Mouse (Mus musculus): ENCODE data around the gene L1td1. TPM values are rescaled to one million over a fixed set of nuclear protein-coding genes. Genes with fewer than 3 reads are reported as not detected.

L1td1 gene
- 0.07 TPM in 1 of 2 replicates, not detected in the other for polyA plus RNA-seq (2014; fragmentation: Nextera tagmentation; extraction: Ambion mirVana)

DNA sequence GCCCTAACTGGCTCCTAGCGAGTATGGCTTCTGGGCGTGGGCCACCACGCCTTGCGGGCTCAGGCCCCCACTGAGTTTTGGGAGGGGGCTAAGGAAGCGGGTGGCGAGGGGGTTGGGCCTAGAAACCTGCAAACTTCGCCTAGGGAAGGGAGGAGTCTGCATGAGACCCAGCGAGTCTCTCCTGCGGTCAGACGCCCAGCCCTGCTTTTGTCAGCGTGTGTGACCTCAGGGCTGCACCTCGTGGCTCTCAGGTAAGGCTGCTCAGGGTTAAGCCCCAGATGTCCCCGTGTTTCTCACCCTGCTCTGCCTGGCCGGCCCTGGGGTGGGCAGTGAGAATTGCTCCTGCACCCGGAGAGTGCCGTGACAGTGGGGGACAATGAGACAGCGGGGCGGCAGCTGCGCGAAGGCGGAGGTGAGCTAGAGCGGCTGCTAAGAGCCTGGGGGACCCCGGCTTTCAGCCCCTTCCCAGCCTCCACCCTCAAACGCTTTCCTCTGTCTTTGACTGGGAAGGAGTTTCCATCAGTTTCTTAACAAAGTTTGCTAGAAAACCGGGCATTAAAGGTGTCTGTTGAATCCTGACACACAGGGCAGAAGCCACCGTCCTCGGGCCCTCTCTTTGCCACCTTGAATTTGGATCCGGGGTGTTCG lies at the start of gene L1td1:
TSS of gene L1td1 (plus strand) at position 145 of the 648 bp plus-strand sequence.
- H3K4me3 ChIP-seq (replicated peaks; ENCODE audit: low read depth, low read length), result peak within 1 kb of the TSS; percentile 26
- H3K27ac ChIP-seq (replicated peaks; ENCODE audit: low read depth, low read length), result no peak within 1 kb of the TSS
- DNase-seq (peak; percentile 31), ATAC-seq (ENCODE audit: low FRiP score, low TSS enrichment) (no peak)
- peak within 1 kb of the TSS; percentile 54 for H3K4me2 ChIP-seq (ENCODE audit: low read length)
- no peaks in the 10 kb centered on the region for H3K36me3 ChIP-seq (ENCODE audit: control insufficient read depth, insufficient read depth, low read length)
- WGBS, result 4% methylated on average over 29 of the region's 29 CpGs
- H3K9me3 ChIP-seq (ENCODE audit: control insufficient read depth, low read length), result no peaks in the 10 kb centered on the region
- H3K9ac ChIP-seq (replicated peaks; ENCODE audit: low read length), result 0 out of 2 replicates have a peak within 1 kb of the TSS, but pooled peaks have one; percentile 16
- peaks cover 29% of the 10 kb centered on the region for H3K27me3 ChIP-seq (ENCODE audit: control insufficient read depth, insufficient read depth, low read length)
- peaks cover 12% of the 10 kb centered on the region; the same call in 1 of the 2 replicates for H3K4me1 ChIP-seq (ENCODE audit: control insufficient read depth, insufficient read depth, low read length)

DNA sequence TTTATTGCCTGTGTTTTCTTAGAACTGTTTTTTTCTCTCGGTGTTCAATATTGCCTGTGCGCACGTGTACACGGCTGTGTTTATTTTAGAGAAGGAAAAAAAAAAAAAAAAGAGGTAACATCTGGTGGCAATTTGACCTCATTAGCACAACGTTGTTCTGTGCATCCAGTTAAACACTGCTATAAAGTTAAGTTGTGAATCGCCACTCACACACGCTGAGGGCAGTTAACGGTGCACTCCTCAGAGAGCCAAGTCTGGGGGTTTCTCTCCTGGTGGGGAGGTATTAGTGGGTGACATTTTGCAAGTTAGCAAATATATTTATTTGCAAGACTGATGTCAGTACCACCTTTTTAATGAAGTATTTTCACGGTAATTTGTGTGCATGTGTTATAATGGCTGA lies 49.0 kb upstream of the L1td1 start:
- Histone ChIP-seq H3K4me1 (ENCODE audit: control insufficient read depth, insufficient read depth, low read length) (no peaks in the 10 kb centered on the region), H3K4me3 (replicated peaks; ENCODE audit: low read depth, low read length) (no peak overlapping the region), H3K27ac (replicated peaks; ENCODE audit: low read depth, low read length) (no peak overlapping the region), H3K9me3 (ENCODE audit: control insufficient read depth, low read length) (no peaks in the 10 kb centered on the region), H3K27me3 (ENCODE audit: control insufficient read depth, insufficient read depth, low read length) (no peaks in the 10 kb centered on the region), H3K36me3 (ENCODE audit: control insufficient read depth, insufficient read depth, low read length) (no peaks in the 10 kb centered on the region), H3K4me2 (ENCODE audit: low read length) (no peak overlapping the region), H3K9ac (replicated peaks; ENCODE audit: low read length) (no peak overlapping the region)
- ATAC-seq (ENCODE audit: low FRiP score, low TSS enrichment) (no peak), DNase-seq (no peak)
- WGBS, result 77% methylated on average over 9 of the region's 9 CpGs

GRCm38 (mm10) chr4:98686678-98687267 lies 39.8 kb upstream of the L1td1 start:
- peaks cover 3% of the 10 kb centered on the region; the same call in 1 of the 2 replicates for H3K9me3 ChIP-seq (ENCODE audit: control insufficient read depth, low read length)
- H3K4me1 ChIP-seq (ENCODE audit: control insufficient read depth, insufficient read depth, low read length), result peaks cover 9% of the 10 kb centered on the region; the same call in 1 of the 2 replicates
- DNase-seq (no peak), ATAC-seq (ENCODE audit: low FRiP score, low TSS enrichment) (no peak)
- H3K36me3 ChIP-seq (ENCODE audit: control insufficient read depth, insufficient read depth, low read length), result no peaks in the 10 kb centered on the region
- H3K27me3 ChIP-seq (ENCODE audit: control insufficient read depth, insufficient read depth, low read length), result no peaks in the 10 kb centered on the region
- no peak overlapping the region for H3K27ac ChIP-seq (replicated peaks; ENCODE audit: low read depth, low read length)
- H3K4me2 ChIP-seq (ENCODE audit: low read length), result no peak overlapping the region
- no peak overlapping the region for H3K9ac ChIP-seq (replicated peaks; ENCODE audit: low read length)
- no peak overlapping the region for H3K4me3 ChIP-seq (replicated peaks; ENCODE audit: low read depth, low read length)
- 80% methylated on average over 11 of the region's 11 CpGs for WGBS

- Histone ChIP-seq H3K9me3 (ENCODE audit: control insufficient read depth, low read length) (peaks cover 3% of the 10 kb centered on the region; the same call in 1 of the 2 replicates), H3K27ac (replicated peaks; ENCODE audit: low read depth, low read length) (peak overlapping the region; percentile 60; the same call in 1 of the 2 replicates), H3K4me2 (ENCODE audit: low read length) (peak overlapping the region; percentile 30; the same call in 1 of the 2 replicates), H3K4me3 (replicated peaks; ENCODE audit: low read depth, low read length) (no peak overlapping the region), H3K9ac (replicated peaks; ENCODE audit: low read length) (no peak overlapping the region), H3K36me3 (ENCODE audit: control insufficient read depth, insufficient read depth, low read length) (no peaks in the 10 kb centered on the region), H3K27me3 (ENCODE audit: control insufficient read depth, insufficient read depth, low read length) (no peaks in the 10 kb centered on the region), H3K4me1 (ENCODE audit: control insufficient read depth, insufficient read depth, low read length) (peaks cover 9% of the 10 kb centered on the region; the same call in 1 of the 2 replicates)
- WGBS, result 33% methylated on average over 11 of the region's 11 CpGs
- peak; percentile 80 for DNase-seq
- peak; percentile 32; the same call in 1 of the 2 replicates for ATAC-seq (ENCODE audit: low FRiP score, low TSS enrichment)
Observed at GRCm38 (mm10) chr4:98688116-98688515, 38.4 kb upstream of the L1td1 start.

DNA sequence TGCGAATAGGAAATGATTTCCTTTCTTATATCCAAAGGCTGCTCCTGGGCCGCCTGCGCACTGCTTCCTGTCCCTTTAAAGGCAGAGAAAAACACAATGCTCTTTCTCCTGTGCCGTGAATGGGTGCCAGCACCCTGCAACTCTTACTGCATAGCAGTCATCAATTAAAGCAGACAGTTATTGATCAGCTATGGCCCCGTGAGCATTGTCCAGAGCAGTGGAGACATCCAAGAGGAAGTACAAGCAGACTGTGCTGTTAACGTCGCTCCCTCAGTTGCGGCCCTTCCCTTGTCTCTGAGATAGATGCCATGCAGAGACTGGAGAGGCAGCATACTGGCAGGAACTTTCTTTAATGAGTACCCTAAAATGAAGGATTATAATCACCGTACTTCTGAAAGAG lies 38.0 kb upstream of the L1td1 start:
- Histone ChIP-seq H3K4me1 (ENCODE audit: control insufficient read depth, insufficient read depth, low read length) (peaks cover 9% of the 10 kb centered on the region; the same call in 1 of the 2 replicates), H3K9ac (replicated peaks; ENCODE audit: low read length) (no peak overlapping the region), H3K9me3 (ENCODE audit: control insufficient read depth, low read length) (peaks cover 3% of the 10 kb centered on the region; the same call in 1 of the 2 replicates), H3K27me3 (ENCODE audit: control insufficient read depth, insufficient read depth, low read length) (no peaks in the 10 kb centered on the region), H3K4me3 (replicated peaks; ENCODE audit: low read depth, low read length) (no peak overlapping the region), H3K27ac (replicated peaks; ENCODE audit: low read depth, low read length) (peak overlapping the region; percentile 60), H3K4me2 (ENCODE audit: low read length) (peak overlapping the region; percentile 30; the same call in 1 of the 2 replicates), H3K36me3 (ENCODE audit: control insufficient read depth, insufficient read depth, low read length) (no peaks in the 10 kb centered on the region)
- ATAC-seq (ENCODE audit: low FRiP score, low TSS enrichment) (no peak), DNase-seq (no peak)
- WGBS, result 53% methylated on average over 9 of the region's 9 CpGs

- no peak overlapping the region for H3K9ac ChIP-seq (replicated peaks; ENCODE audit: low read length)
- DNase-seq (no peak), ATAC-seq (ENCODE audit: low FRiP score, low TSS enrichment) (no peak)
- H3K4me3 ChIP-seq (replicated peaks; ENCODE audit: low read depth, low read length), result no peak overlapping the region
- peaks cover 9% of the 10 kb centered on the region; the same call in 1 of the 2 replicates for H3K4me1 ChIP-seq (ENCODE audit: control insufficient read depth, insufficient read depth, low read length)
- no peak overlapping the region for H3K27ac ChIP-seq (replicated peaks; ENCODE audit: low read depth, low read length)
- H3K36me3 ChIP-seq (ENCODE audit: control insufficient read depth, insufficient read depth, low read length), result no peaks in the 10 kb centered on the region
- H3K9me3 ChIP-seq (ENCODE audit: control insufficient read depth, low read length), result peaks cover 3% of the 10 kb centered on the region; the same call in 1 of the 2 replicates
- 95% methylated on average over 1 of the region's 1 CpGs for WGBS
- H3K27me3 ChIP-seq (ENCODE audit: control insufficient read depth, insufficient read depth, low read length), result no peaks in the 10 kb centered on the region
- no peak overlapping the region for H3K4me2 ChIP-seq (ENCODE audit: low read length)
Observed at GRCm38 (mm10) chr4:98689988-98690387, 36.5 kb upstream of the L1td1 start.

DNA sequence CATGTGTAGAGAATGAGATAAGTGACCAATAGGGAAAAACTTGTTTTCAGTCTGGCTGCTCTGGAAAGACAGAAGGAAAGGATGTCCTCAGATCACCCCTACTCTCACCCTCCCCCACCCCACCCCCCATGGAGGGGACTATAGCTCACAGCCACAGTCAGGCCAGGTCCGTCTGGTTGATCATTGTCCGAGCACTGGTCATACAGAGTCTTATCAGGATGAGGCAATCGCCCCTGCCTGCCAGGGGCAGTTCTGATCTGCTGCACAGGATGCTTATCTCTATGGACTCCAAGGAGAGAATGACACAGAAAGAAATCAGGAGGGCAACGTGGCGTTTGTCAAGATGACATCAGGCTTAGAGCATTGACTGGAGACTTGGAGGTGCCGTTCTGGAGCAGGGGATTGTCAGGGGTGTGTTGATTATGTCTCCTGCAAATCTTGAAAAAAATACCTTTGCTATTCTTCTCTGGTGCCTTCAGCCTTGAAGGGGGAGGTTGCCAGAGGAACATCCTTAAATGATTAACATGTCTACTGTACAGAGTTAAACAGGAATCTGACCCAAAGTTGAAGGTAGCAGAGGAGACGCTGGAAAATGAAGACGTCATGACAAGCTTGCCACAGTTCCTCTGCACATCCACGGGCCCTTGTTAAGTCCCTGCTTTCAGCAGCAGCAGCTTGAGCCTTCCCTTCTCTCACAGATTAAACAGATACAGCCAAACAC lies 32.9 kb upstream of the L1td1 start:
- ATAC-seq (ENCODE audit: low FRiP score, low TSS enrichment), result no peak
- no peak overlapping the region for H3K4me2 ChIP-seq (ENCODE audit: low read length)
- DNase-seq, result no peak
- no peaks in the 10 kb centered on the region for H3K27me3 ChIP-seq (ENCODE audit: control insufficient read depth, insufficient read depth, low read length)
- 57% methylated on average over 9 of the region's 9 CpGs for WGBS
- no peak overlapping the region for H3K4me3 ChIP-seq (replicated peaks; ENCODE audit: low read depth, low read length)
- H3K4me1 ChIP-seq (ENCODE audit: control insufficient read depth, insufficient read depth, low read length), result 0 out of 2 replicates have a peak, but pooled peaks cover 5% of the 10 kb centered on the region
- no peak overlapping the region for H3K27ac ChIP-seq (replicated peaks; ENCODE audit: low read depth, low read length)
- H3K9me3 ChIP-seq (ENCODE audit: control insufficient read depth, low read length), result peaks cover 3% of the 10 kb centered on the region; the same call in 1 of the 2 replicates
- no peak overlapping the region for H3K9ac ChIP-seq (replicated peaks; ENCODE audit: low read length)
- H3K36me3 ChIP-seq (ENCODE audit: control insufficient read depth, insufficient read depth, low read length), result no peaks in the 10 kb centered on the region

DNA sequence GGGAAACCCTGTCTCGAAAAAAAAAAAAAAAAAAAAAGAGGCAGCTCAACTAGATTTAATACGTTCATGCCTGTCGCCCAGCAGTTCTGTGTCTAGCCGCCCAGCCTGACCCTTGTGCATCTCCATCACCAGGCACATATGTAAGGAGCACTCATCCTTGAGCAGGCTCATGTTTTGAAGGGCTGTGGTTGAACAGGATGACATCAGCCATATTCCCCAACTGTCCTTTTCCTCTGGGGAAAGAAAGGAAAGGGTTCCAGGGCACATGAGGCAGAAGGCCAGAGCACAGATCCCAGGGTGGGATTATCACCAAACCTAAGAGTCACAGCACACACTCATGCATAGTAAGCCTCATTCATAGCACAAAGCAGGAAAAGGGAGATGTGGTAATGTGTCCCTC lies 28.6 kb upstream of the L1td1 start:
- ATAC-seq (ENCODE audit: low FRiP score, low TSS enrichment) (no peak), DNase-seq (no peak)
- no peak overlapping the region for H3K27ac ChIP-seq (replicated peaks; ENCODE audit: low read depth, low read length)
- no peaks in the 10 kb centered on the region for H3K9me3 ChIP-seq (ENCODE audit: control insufficient read depth, low read length)
- no peak overlapping the region for H3K4me3 ChIP-seq (replicated peaks; ENCODE audit: low read depth, low read length)
- no peak overlapping the region for H3K9ac ChIP-seq (replicated peaks; ENCODE audit: low read length)
- 84% methylated on average over 4 of the region's 4 CpGs for WGBS
- H3K36me3 ChIP-seq (ENCODE audit: control insufficient read depth, insufficient read depth, low read length), result no peaks in the 10 kb centered on the region
- no peaks in the 10 kb centered on the region for H3K4me1 ChIP-seq (ENCODE audit: control insufficient read depth, insufficient read depth, low read length)
- no peaks in the 10 kb centered on the region for H3K27me3 ChIP-seq (ENCODE audit: control insufficient read depth, insufficient read depth, low read length)
- H3K4me2 ChIP-seq (ENCODE audit: low read length), result no peak overlapping the region
